Mouse (Mus musculus): Measurements from ENCODE around the gene Flg. TPM values are rescaled to one million over a fixed set of nuclear protein-coding genes. Genes with fewer than 3 reads are reported as not detected.

Flg gene
- polyA plus RNA-seq, 1 experiment from 2014 or later, result not detected

Other genes with a start within 250 kb of the Flg start
- gene Gm4858, start 204.7 kb upstream of the Flg start, polyA plus RNA-seq (2014; fragmentation: Nextera tagmentation; extraction: Ambion mirVana), result not detected in 2 replicates
- gene Crnn, start 128.7 kb upstream of the Flg start, polyA plus RNA-seq (2014; fragmentation: Nextera tagmentation; extraction: Ambion mirVana), result not detected in 2 replicates
- gene Flg2, start 76.2 kb upstream of the Flg start, polyA plus RNA-seq (2014; fragmentation: Nextera tagmentation; extraction: Ambion mirVana), result not detected in 2 replicates
- not detected in 2 replicates for gene Hrnr, start 46.2 kb downstream of the Flg start, polyA plus RNA-seq (2014; fragmentation: Nextera tagmentation; extraction: Ambion mirVana)
- not detected in 2 replicates for gene Rptn, start 120.2 kb downstream of the Flg start, polyA plus RNA-seq (2014; fragmentation: Nextera tagmentation; extraction: Ambion mirVana)
- 0.44 and 1.1 TPM in 2 replicates for gene Tchh, start 168.8 kb downstream of the Flg start, polyA plus RNA-seq (2014; fragmentation: Nextera tagmentation; extraction: Ambion mirVana)
- not detected in 2 replicates for gene Tchhl1, start 195.2 kb downstream of the Flg start, polyA plus RNA-seq (2014; fragmentation: Nextera tagmentation; extraction: Ambion mirVana)
- gene S100a11, start 247.0 kb downstream of the Flg start, polyA plus RNA-seq (2014; fragmentation: Nextera tagmentation; extraction: Ambion mirVana), result 351 and 358 TPM in 2 replicates